Mouse (Mus musculus) limb, embryonic 14.5 days (tissue): Measurements from ENCODE around the gene AI661453. TPM values are rescaled to one million over a fixed set of nuclear protein-coding genes. Genes with fewer than 3 reads are reported as not detected.

ENCODE experiments used
- ATAC-seq: fragments of 200-750 bp; cut with Nextera tagmentation; 2 replicates; pipeline ENCODE4 v1.8.0; 2017; ENCODE audit warnings: low read depth, moderate number of reproducible peaks, moderate TSS enrichment; ENCODE audit not compliant: low FRiP score
- DNase-seq: peaks from one replicate; pipeline ENCODE4 v3.0.0-alpha.2; 2015; ENCODE audit warnings: low spot score
- H3K27ac ChIP-seq: fragments of 300-500 bp; sonication (generic); replicated peaks from 2 replicates; pipeline ENCODE4 v1.5.1; 2014; ENCODE audit warnings: low read depth, mild to moderate bottlenecking, low read length, moderate library complexity, mixed read lengths
- H3K27me3 ChIP-seq: fragments of 300-500 bp; sonication (generic); 2 replicates; pipeline ENCODE4 v1.6.1; 2014; ENCODE audit warnings: low read length, mixed read lengths; ENCODE audit not compliant: control insufficient read depth, insufficient read depth
- H3K36me3 ChIP-seq: fragments of 300-500 bp; sonication (generic); 2 replicates; pipeline ENCODE4 v1.6.1; 2014; ENCODE audit warnings: mild to moderate bottlenecking, low read length, moderate library complexity, mixed read lengths; ENCODE audit not compliant: control insufficient read depth, insufficient read depth
- H3K4me1 ChIP-seq: fragments of 300-500 bp; sonication (generic); 2 replicates; pipeline ENCODE4 v1.6.1; 2014; ENCODE audit warnings: antibody characterized with exemption, low read length, mixed read lengths; ENCODE audit not compliant: control insufficient read depth, insufficient read depth
- H3K4me2 ChIP-seq: fragments of 300-500 bp; sonication (generic); replicated peaks from 2 replicates; pipeline ENCODE4 v1.6.1; 2014; ENCODE audit warnings: low read depth, mild to moderate bottlenecking, low read length, moderate library complexity; ENCODE audit not compliant: severe bottlenecking
- H3K4me3 ChIP-seq: fragments of 300-500 bp; sonication (generic); replicated peaks from 2 replicates; pipeline ENCODE4 v1.5.1; 2014; ENCODE audit warnings: low read length
- H3K9ac ChIP-seq: fragments of 300-500 bp; sonication (generic); 2 replicates; pipeline ENCODE4 v1.6.1; 2014; ENCODE audit warnings: mild to moderate bottlenecking, low read depth, low read length, moderate library complexity; ENCODE audit not compliant: severe bottlenecking
- H3K9me3 ChIP-seq: fragments of 300-500 bp; sonication (generic); 2 replicates; pipeline ENCODE4 v1.6.1; 2016; ENCODE audit warnings: low read length; ENCODE audit not compliant: control insufficient read depth
- POLR2A ChIP-seq: fragments of 200-500 bp; IDR thresholded peaks from 2 replicates; pipeline ENCODE4 v1.8.0; 2012; ENCODE audit warnings: inconsistent platforms, mild to moderate bottlenecking, moderate library complexity, borderline replicate concordance; ENCODE audit not compliant: insufficient read depth, insufficient read length; ENCODE audit errors: extremely low read depth
- WGBS: fragments of 180-500 bp; shearing (Covaris S2); extraction: QIAGEN DNeasy Blood & Tissue Kit; methylation state at CpG from one replicate; pipeline ENCODE4 v1.1.7; 2014; 5-methylcytosine and 5-hydroxymethylcytosine counted together
- polyA plus RNA-seq, 2 experiments: library from polyadenylated mRNA; depleted of rRNA in 1 of 2; stranded (reverse) in 1 of 2; unstranded in 1 of 2; fragments of >200 nt; fragmentation: Nextera tagmentation in 1 of 2; extraction: Ambion mirVana in 1 of 2; gene quantifications; 2 replicates each; pipeline versions ENCODE4 v1.2.1 to v1.2.3; 2012 to 2014

Gene AI661453
- polyA plus RNA-seq, 2 experiments: 2.7 to 3.4 TPM

DNA sequence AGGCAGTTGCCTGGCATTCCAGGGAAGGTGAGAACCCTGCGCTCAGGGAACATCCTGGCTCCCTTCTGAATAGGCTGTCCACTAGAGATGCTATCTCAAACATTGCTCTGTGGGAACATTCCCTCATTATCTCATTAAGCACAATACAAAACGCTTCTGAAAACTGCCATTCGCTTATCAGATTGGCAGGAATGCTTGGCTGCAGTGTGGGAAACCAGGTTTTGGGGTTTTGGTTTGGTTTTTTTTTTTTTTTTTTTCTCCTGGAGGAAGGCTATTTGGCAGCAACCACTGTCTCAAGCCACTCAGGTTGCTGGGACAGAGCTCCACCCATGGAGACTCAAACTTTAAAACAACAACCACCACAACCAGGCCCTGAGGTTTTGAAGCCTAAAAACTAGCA lies 43.5 kb downstream of the AI661453 start:
- no peak overlapping the region for H3K4me3 ChIP-seq
- H3K4me2 ChIP-seq: no peak overlapping the region
- 60% methylated on average over 3 of the region's 3 CpGs for WGBS

DNA sequence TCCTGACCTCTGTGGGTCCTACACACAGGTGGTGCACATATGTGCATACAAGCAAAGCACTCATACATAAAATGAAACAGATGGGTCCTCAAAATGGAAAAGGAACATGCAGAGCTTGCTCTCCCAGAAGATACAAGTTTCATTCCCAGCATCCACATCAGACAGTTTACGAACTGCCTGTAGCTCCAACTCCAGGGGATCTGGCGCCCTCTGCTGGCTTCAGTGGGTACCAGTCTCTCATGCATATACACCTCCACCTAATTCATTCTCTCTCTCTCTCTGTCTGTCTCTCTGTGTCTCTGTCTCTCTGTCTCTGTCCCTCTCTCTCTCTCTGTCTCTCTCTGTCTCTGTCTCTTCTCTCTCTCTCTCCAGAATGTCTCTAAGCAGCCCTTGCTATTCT lies 46.0 kb downstream of the AI661453 start:
- Histone ChIP-seq H3K27me3 (no peaks in the 10 kb centered on the region), H3K4me2 (no peak overlapping the region), H3K27ac (no peak overlapping the region), H3K4me1 (0 out of 2 replicates have a peak, but pooled peaks cover 9% of the 10 kb centered on the region), H3K9me3 (no peaks in the 10 kb centered on the region), H3K9ac (no peak overlapping the region), H3K4me3 (no peak overlapping the region), H3K36me3 (0 out of 2 replicates have a peak, but pooled peaks cover 2% of the 10 kb centered on the region)
- no peak for ATAC-seq
- DNase-seq: no peak
- TF ChIP-seq POLR2A: no peak
- WGBS: 47% methylated on average over 2 of the region's 2 CpGs

More for the DNA sequence above, 43.5 kb downstream of the AI661453 start:
- Histone ChIP-seq H3K27ac (no peak overlapping the region), H3K27me3 (no peaks in the 10 kb centered on the region), H3K4me1 (0 out of 2 replicates have a peak, but pooled peaks cover 4% of the 10 kb centered on the region), H3K36me3 (no peaks in the 10 kb centered on the region), H3K9me3 (no peaks in the 10 kb centered on the region), H3K9ac (no peak overlapping the region)
- no peak for ATAC-seq
- no peak for TF ChIP-seq POLR2A
- DNase-seq: no peak

DNA sequence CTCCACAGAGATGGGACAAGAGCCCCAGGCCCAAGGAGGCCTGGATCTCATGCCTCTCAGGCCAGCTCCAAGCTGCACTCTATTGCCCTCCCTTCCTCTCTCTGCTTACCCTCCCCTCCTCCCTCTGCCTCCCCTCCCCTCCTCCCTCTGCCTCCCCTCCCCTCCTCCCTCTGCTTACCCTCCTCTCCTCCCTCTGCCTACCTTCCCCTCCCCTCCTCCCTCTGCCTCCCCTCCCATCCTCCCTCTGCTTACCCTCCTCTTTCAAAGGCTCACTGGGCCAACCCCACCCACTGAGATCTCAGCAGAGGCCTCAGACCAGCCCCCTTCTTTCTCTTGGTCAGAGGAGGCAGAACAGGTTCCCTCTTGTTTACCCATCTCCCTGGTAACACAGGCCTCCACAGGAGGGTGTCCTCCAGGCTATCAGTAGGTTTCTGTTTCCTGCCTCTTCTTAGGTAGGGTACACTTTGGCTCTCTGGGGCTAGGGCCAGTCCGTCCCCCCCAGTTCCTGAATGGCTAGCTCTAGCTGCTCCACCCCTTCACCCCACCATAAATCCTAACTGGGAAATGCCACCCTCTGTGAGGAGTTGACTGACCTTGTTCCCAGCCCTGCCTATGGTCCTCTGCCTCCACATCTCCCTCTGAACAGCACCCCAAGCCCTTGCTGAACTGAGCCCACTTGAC lies 48.0 kb downstream of the AI661453 start:
- Histone ChIP-seq H3K27ac (no peak overlapping the region; the same call in 1 of the 2 replicates), H3K9me3 (no peaks in the 10 kb centered on the region), H3K4me3 (no peak overlapping the region), H3K27me3 (no peaks in the 10 kb centered on the region), H3K36me3 (peaks cover 20% of the 10 kb centered on the region), H3K9ac (no peak overlapping the region), H3K4me2 (no peak overlapping the region), H3K4me1 (0 out of 2 replicates have a peak, but pooled peaks cover 9% of the 10 kb centered on the region)
- WGBS: 28% methylated on average over 1 of the region's 1 CpGs
- TF ChIP-seq POLR2A: no peak
- no peak for DNase-seq
- ATAC-seq: peak; percentile 45; the same call in 1 of the 2 replicates

DNA sequence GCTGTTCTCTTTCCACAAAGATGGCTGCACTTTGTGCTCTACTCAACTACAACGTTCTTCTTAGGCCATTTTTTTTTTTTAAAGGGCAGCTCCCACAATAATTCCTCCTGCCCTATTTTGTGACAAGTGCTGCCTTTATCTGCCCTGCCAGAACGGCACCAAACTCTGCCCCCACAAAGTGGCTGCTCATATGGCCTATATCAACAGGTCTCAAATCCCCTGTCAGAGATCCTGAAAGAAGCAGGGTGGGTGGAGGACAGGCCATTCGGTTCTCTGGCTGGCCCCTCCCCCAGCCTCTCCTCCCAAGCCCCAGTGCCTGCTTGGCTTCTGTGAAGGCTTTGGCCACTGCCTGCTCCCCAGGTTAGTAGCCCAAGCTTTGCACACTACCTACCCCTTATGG lies 48.6 kb downstream of the AI661453 start:
- DNase-seq: no peak
- no peak overlapping the region for H3K9ac ChIP-seq
- WGBS: 11% methylated on average over 3 of the region's 3 CpGs
- no peaks in the 10 kb centered on the region for H3K27me3 ChIP-seq
- 0 out of 2 replicates have a peak overlapping the region, but pooled peaks have one; percentile 38 for H3K27ac ChIP-seq
- no peak overlapping the region for H3K4me3 ChIP-seq
- ATAC-seq: no peak
- H3K4me1 ChIP-seq: 0 out of 2 replicates have a peak, but pooled peaks cover 9% of the 10 kb centered on the region
- no peaks in the 10 kb centered on the region for H3K9me3 ChIP-seq
- H3K4me2 ChIP-seq: no peak overlapping the region
- peaks cover 26% of the 10 kb centered on the region for H3K36me3 ChIP-seq
- no peak for TF ChIP-seq POLR2A

DNA sequence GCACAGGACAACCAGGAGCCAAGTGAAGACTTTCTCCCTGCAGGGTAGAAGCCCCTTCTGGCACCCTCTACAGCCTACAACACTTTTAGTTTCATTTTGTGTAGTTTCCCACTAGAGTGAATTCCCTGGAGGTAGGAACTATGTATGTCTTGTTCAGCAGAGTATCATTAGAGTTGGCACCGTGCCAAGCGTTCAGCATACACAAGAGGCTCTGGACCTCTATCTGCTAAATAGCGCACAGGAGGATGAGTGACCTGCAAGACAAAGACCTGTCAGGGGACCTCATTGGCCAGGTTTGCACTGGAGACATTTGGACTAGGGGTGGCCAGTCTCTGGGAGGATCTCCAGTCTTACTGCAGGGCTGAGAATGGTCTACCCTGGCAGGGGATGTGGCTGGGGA lies 49.4 kb downstream of the AI661453 start:
- Histone ChIP-seq H3K4me3 (no peak overlapping the region), H3K4me1 (0 out of 2 replicates have a peak, but pooled peaks cover 9% of the 10 kb centered on the region), H3K4me2 (no peak overlapping the region), H3K9ac (no peak overlapping the region), H3K27me3 (no peaks in the 10 kb centered on the region), H3K36me3 (peaks cover 34% of the 10 kb centered on the region), H3K9me3 (no peaks in the 10 kb centered on the region), H3K27ac (no peak overlapping the region)
- TF ChIP-seq POLR2A: no peak
- DNase-seq: no peak
- ATAC-seq: no peak
- WGBS: 85% methylated on average over 3 of the region's 3 CpGs

DNA sequence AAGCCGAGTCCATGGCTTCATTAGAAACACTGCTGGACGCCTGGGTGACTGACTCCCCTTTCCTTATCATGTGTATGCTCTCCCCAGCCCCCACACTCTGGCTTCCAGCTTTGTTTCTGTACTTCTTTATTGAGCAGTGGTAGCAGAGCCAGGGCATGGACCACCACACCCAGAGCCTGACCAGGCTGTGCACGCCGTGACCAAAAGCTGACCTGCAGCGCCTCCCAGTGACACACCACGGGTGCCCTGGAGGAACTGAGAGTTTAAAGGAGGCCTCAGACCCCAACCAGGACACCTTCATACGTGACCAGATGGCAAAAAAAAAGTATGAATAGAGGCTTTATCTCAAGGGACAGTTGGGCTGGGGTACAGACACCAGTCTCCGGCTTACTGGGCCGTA lies 54.4 kb downstream of the AI661453 start:
- 87% methylated on average over 9 of the region's 9 CpGs for WGBS
- Histone ChIP-seq H3K36me3 (peaks cover 82% of the 10 kb centered on the region), H3K4me3 (no peak overlapping the region), H3K4me1 (0 out of 2 replicates have a peak, but pooled peaks cover 2% of the 10 kb centered on the region), H3K27me3 (no peaks in the 10 kb centered on the region), H3K27ac (no peak overlapping the region), H3K9ac (no peak overlapping the region), H3K4me2 (no peak overlapping the region), H3K9me3 (no peaks in the 10 kb centered on the region)
- no peak for ATAC-seq
- no peak for TF ChIP-seq POLR2A
- DNase-seq: no peak
